Mouse (Mus musculus): ENCODE results near the gene Atp2b2. TPM values are rescaled to one million over a fixed set of nuclear protein-coding genes. Genes with fewer than 3 reads are reported as not detected.

Atp2b2 gene
- polyA plus RNA-seq, 1 experiment from 2014 or later = 0.25 TPM

- Histone ChIP-seq H3K27ac (no peak overlapping the region), H3K4me1 (replicated peaks) (peaks cover 9% of the 10 kb centered on the region; the same call in 1 of the 2 replicates), H3K36me3 (no peaks in the 10 kb centered on the region), H3K27me3 (peaks cover 80% of the 10 kb centered on the region), H3K4me3 (replicated peaks) (peak overlapping the region; percentile 41; the same call in 1 of the 2 replicates), H3K4me2 (peak overlapping the region; percentile 69), H3K9ac (replicated peaks) (no peak overlapping the region), H3K9me3 (no peaks in the 10 kb centered on the region)
- 22% methylated on average over 16 of the region's 16 CpGs for WGBS
- no peak for ATAC-seq (ENCODE audit: insufficient number of reproducible peaks, insufficient read depth, low FRiP score, low TSS enrichment, low read depth)
Measured at GRCm38 (mm10) chr6:113890023-113890857, 152.2 kb downstream of the Atp2b2 start.

DNA sequence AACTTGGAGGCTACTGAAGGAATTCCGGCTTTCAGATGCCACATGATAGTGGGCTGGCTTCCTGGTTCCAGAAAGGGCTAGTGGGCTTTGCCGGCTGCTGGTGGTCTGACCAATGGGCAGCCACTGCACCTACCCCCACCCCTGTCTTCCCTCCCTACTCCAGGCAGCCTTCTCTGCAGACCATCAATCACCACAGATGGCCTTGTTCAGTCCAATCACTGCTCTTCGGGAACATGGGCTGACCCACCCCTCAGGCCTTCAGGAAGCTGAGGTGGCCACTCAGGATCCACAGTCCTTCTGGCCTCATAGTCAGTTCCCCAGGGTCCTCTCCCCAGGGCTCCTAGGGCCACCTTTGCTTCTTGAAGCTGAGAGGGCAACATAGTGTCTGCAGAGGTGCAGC is 153.2 kb downstream of the Atp2b2 start:
- no peak for ATAC-seq (ENCODE audit: insufficient number of reproducible peaks, insufficient read depth, low FRiP score, low TSS enrichment, low read depth)

DNA sequence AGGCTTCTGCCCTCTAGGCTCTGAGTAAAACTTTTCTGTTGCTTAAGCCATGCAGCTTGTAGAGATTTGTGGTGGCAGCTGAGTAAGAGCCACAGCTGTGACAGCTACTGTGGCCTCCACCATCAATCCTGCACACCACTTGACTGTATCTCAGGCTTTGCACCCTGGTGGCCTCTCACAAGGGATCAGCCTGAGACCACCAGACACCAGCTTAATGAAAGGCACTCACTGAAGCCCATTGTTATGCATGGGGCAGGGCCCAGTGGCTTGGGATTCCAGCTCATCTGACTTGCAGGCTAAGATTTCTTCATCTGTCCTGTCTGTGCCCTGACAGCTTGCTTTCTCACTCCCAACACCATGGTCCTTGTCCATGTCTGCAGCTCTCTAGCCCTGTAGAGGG is 155.5 kb downstream of the Atp2b2 start:
- H3K36me3 ChIP-seq = no peaks in the 10 kb centered on the region
- no peak for ATAC-seq (ENCODE audit: insufficient number of reproducible peaks, insufficient read depth, low FRiP score, low TSS enrichment, low read depth)
- H3K4me1 ChIP-seq (replicated peaks) = peaks cover 9% of the 10 kb centered on the region; the same call in 1 of the 2 replicates
- peaks cover 54% of the 10 kb centered on the region for H3K27me3 ChIP-seq
- H3K4me2 ChIP-seq = no peak overlapping the region
- H3K27ac ChIP-seq = no peak overlapping the region
- no peak overlapping the region for H3K9ac ChIP-seq (replicated peaks)
- H3K4me3 ChIP-seq (replicated peaks) = no peak overlapping the region
- no peaks in the 10 kb centered on the region for H3K9me3 ChIP-seq

More for the DNA sequence above, 153.2 kb downstream of the Atp2b2 start:
- Histone ChIP-seq H3K27ac (no peak overlapping the region), H3K36me3 (no peaks in the 10 kb centered on the region), H3K9me3 (no peaks in the 10 kb centered on the region), H3K4me3 (replicated peaks) (no peak overlapping the region), H3K4me1 (replicated peaks) (peaks cover 9% of the 10 kb centered on the region; the same call in 1 of the 2 replicates), H3K9ac (replicated peaks) (no peak overlapping the region), H3K4me2 (no peak overlapping the region), H3K27me3 (peaks cover 77% of the 10 kb centered on the region)
- 49% methylated on average over 3 of the region's 3 CpGs for WGBS

GRCm38 (mm10) chr6:113884806-113885205 is 157.6 kb downstream of the Atp2b2 start:
- Histone ChIP-seq H3K4me3 (replicated peaks) (no peak overlapping the region), H3K4me1 (replicated peaks) (no peaks in the 10 kb centered on the region), H3K4me2 (no peak overlapping the region), H3K27ac (no peak overlapping the region), H3K9me3 (no peaks in the 10 kb centered on the region), H3K36me3 (no peaks in the 10 kb centered on the region), H3K9ac (replicated peaks) (no peak overlapping the region), H3K27me3 (peaks cover 33% of the 10 kb centered on the region)
- WGBS = 66% methylated on average over 4 of the region's 4 CpGs
- no peak for ATAC-seq (ENCODE audit: insufficient number of reproducible peaks, insufficient read depth, low FRiP score, low TSS enrichment, low read depth)

GRCm38 (mm10) chr6:113883225-113883624 is 159.2 kb downstream of the Atp2b2 start:
- Histone ChIP-seq H3K4me3 (replicated peaks) (no peak overlapping the region), H3K36me3 (no peaks in the 10 kb centered on the region), H3K9ac (replicated peaks) (no peak overlapping the region), H3K4me2 (no peak overlapping the region), H3K4me1 (replicated peaks) (no peaks in the 10 kb centered on the region), H3K27me3 (peaks cover 17% of the 10 kb centered on the region), H3K27ac (no peak overlapping the region), H3K9me3 (no peaks in the 10 kb centered on the region)
- no peak for ATAC-seq (ENCODE audit: insufficient number of reproducible peaks, insufficient read depth, low FRiP score, low TSS enrichment, low read depth)
- 57% methylated on average over 9 of the region's 9 CpGs for WGBS

DNA sequence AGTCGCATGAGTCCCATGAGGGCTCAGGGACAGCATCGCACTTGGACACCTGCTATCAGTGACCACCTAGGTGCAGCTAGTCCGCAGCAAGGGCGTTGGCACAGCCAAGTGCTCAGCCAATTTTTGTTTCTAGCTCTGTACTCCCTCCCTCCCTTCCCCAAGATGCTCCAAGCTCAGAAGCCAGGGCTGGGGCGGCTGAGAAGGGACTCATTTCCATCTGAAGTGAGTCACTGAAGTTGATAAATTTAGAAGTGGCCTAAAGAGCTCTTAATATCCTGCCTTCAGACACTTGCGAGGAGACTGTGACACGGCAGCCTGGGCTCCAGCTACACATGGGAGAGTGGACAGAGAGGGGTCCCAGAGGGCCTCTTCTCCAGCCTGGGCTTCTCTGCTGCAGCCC is 160.0 kb downstream of the Atp2b2 start:
- 72% methylated on average over 7 of the region's 7 CpGs for WGBS
- Histone ChIP-seq H3K27ac (no peak overlapping the region), H3K36me3 (no peaks in the 10 kb centered on the region), H3K4me2 (no peak overlapping the region), H3K4me3 (replicated peaks) (no peak overlapping the region), H3K4me1 (replicated peaks) (no peaks in the 10 kb centered on the region), H3K9ac (replicated peaks) (no peak overlapping the region), H3K27me3 (peaks cover 10% of the 10 kb centered on the region), H3K9me3 (no peaks in the 10 kb centered on the region)
- no peak for ATAC-seq (ENCODE audit: insufficient number of reproducible peaks, insufficient read depth, low FRiP score, low TSS enrichment, low read depth)

DNA sequence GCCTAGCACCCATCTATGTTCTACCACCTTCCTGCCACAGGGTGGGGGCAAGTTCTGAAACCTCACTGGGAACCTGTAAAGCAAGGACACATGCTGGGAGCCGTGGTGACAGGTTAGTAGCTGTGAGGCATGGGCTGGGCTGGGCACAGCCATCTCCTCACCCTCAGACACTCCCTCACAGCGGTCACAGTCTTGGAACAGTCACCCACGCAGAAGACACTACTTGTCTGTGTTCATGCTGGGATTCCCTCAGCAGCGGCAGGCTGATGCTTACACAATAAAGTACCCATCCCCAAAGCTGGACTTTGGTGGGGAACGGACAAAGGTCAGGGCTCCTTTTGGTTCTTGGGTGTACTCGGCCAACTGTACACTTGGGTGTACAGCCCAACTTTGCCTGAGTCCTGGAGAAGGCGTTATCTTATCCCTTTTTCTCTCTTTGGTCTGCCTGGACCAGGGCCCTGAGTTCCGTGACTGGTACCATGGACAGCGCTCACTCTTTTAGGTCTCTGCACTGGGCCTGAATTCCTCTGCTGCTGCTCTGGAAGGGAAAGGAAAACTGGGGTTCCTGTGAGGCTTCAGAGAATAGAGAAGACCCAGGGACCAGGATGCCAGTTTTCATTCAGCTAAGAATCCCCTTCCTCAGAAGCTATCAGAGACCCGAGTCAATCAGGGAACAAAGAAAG is 160.7 kb downstream of the Atp2b2 start:
- H3K4me3 ChIP-seq (replicated peaks) = no peak overlapping the region
- H3K4me1 ChIP-seq (replicated peaks) = no peaks in the 10 kb centered on the region
- no peak overlapping the region for H3K27ac ChIP-seq
- no peaks in the 10 kb centered on the region for H3K36me3 ChIP-seq
- ATAC-seq (ENCODE audit: insufficient number of reproducible peaks, insufficient read depth, low FRiP score, low TSS enrichment, low read depth) = no peak
- no peak overlapping the region for H3K9ac ChIP-seq (replicated peaks)
- H3K27me3 ChIP-seq = 0 out of 2 replicates have a peak, but pooled peaks cover 3% of the 10 kb centered on the region
- H3K9me3 ChIP-seq = no peaks in the 10 kb centered on the region
- no peak overlapping the region for H3K4me2 ChIP-seq
- 48% methylated on average over 10 of the region's 10 CpGs for WGBS

GRCm38 (mm10) chr6:113879366-113879765 is 163.0 kb downstream of the Atp2b2 start:
- 0 out of 2 replicates have a peak, but pooled peaks cover 4% of the 10 kb centered on the region for H3K27me3 ChIP-seq
- H3K4me3 ChIP-seq (replicated peaks) = no peak overlapping the region
- H3K9ac ChIP-seq (replicated peaks) = no peak overlapping the region
- no peaks in the 10 kb centered on the region for H3K4me1 ChIP-seq (replicated peaks)
- ATAC-seq (ENCODE audit: insufficient number of reproducible peaks, insufficient read depth, low FRiP score, low TSS enrichment, low read depth) = no peak
- no peaks in the 10 kb centered on the region for H3K9me3 ChIP-seq
- no peaks in the 10 kb centered on the region for H3K36me3 ChIP-seq
- no peak overlapping the region for H3K27ac ChIP-seq
- H3K4me2 ChIP-seq = no peak overlapping the region
- WGBS = 57% methylated on average over 3 of the region's 3 CpGs

DNA sequence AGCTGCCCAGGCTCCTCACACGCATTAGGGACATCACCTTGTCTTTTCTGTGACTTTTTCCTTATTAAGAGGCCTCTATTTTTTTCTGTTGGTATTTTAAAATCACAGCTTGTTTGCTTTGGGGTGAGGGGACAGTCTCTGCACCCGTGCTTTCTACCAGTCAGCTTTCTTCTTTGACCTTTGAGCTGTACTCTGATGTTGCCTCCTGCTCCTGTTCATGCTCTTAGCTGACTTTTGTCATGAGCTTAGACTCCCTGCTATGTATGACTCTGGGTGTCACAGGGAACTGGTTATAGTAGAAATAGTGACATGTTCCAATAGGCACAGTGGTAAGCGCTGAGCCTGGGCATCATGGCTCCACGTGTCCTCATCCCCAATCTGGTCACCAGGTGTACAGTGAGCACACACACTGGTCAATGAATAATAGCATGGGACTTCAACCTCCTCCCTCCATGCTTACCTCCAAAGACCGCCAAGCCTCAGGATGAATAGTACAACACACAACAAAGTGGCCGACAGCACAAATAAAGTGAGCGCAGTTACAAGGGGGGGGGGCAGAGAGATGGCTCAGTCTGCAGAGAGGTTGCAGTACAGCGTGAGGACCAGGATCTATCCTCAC is 163.8 kb downstream of the Atp2b2 start:
- no peak overlapping the region for H3K4me3 ChIP-seq (replicated peaks)
- no peaks in the 10 kb centered on the region for H3K36me3 ChIP-seq
- H3K4me2 ChIP-seq = no peak overlapping the region
- ATAC-seq (ENCODE audit: insufficient number of reproducible peaks, insufficient read depth, low FRiP score, low TSS enrichment, low read depth) = no peak
- 86% methylated on average over 8 of the region's 8 CpGs for WGBS
- H3K27me3 ChIP-seq = 0 out of 2 replicates have a peak, but pooled peaks cover 4% of the 10 kb centered on the region
- no peak overlapping the region for H3K9ac ChIP-seq (replicated peaks)
- H3K4me1 ChIP-seq (replicated peaks) = no peaks in the 10 kb centered on the region
- no peaks in the 10 kb centered on the region for H3K9me3 ChIP-seq
- H3K27ac ChIP-seq = no peak overlapping the region

DNA sequence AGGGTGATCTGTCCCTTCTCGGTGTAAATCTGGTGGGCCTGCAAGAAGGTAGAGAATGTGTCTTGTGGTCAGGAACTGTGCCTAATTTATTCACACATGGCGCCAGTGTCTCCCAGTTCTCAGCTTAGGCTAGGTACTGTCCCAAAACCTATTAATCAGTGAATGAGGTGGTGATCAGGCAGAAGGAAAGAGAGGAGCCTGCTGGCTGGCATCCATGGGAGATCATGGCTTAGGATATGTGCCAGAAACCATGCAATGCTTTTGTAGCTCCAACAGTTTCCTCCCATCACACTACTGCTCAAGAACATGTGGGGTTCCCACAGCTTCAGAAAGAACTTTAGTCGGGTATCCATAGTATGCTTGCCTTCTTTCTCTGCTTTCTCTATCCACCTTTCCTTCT is 165.8 kb downstream of the Atp2b2 start:
- no peak for ATAC-seq (ENCODE audit: insufficient number of reproducible peaks, insufficient read depth, low FRiP score, low TSS enrichment, low read depth)
- WGBS = 75% methylated on average over 3 of the region's 3 CpGs
- H3K4me2 ChIP-seq = no peak overlapping the region
- no peaks in the 10 kb centered on the region for H3K36me3 ChIP-seq
- H3K9ac ChIP-seq (replicated peaks) = no peak overlapping the region
- H3K9me3 ChIP-seq = no peaks in the 10 kb centered on the region
- no peak overlapping the region for H3K4me3 ChIP-seq (replicated peaks)
- no peaks in the 10 kb centered on the region for H3K4me1 ChIP-seq (replicated peaks)
- H3K27ac ChIP-seq = no peak overlapping the region
- 0 out of 2 replicates have a peak, but pooled peaks cover 4% of the 10 kb centered on the region for H3K27me3 ChIP-seq

DNA sequence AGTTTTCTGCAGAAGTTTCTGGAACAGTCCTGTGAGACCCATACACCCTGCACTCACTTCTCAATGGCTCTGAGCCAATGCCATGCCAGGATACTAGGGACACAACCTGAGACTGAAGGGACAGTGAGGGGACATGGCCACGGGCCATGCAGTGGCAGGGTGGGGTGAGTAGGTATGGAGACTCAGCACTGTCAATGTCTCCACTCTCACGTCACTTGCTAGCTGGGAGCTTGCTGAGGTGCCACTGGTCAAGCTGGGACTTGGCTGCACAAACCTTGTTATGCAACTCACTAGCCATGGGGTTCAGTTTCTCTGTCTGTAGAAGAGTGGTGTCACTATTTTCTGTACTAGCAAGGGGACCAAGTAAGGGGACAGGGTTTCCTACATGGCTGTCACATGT is 167.2 kb downstream of the Atp2b2 start:
- Histone ChIP-seq H3K4me2 (no peak overlapping the region), H3K4me1 (replicated peaks) (no peaks in the 10 kb centered on the region), H3K9me3 (no peaks in the 10 kb centered on the region), H3K9ac (replicated peaks) (no peak overlapping the region), H3K27me3 (0 out of 2 replicates have a peak, but pooled peaks cover 4% of the 10 kb centered on the region), H3K27ac (no peak overlapping the region), H3K4me3 (replicated peaks) (no peak overlapping the region), H3K36me3 (no peaks in the 10 kb centered on the region)
- ATAC-seq (ENCODE audit: insufficient number of reproducible peaks, insufficient read depth, low FRiP score, low TSS enrichment, low read depth) = no peak
- 72% methylated on average over 2 of the region's 2 CpGs for WGBS

Measured in limb, embryonic 12.5 days (tissue).